Mouse (Mus musculus) cerebellum, adult 2 months (tissue): Measurements from ENCODE around the gene 1810010H24Rik.

ENCODE experiments used
- CTCF ChIP-seq: fragments of 200-500 bp; IDR thresholded peaks from 2 replicates; pipeline ENCODE4 v1.5.1; 2011; ENCODE audit warnings: low read depth, mild to moderate bottlenecking, control low read depth, low read length, moderate library complexity, borderline replicate concordance; ENCODE audit not compliant: insufficient read depth
- POLR2A ChIP-seq: fragments of 200-500 bp; IDR thresholded peaks from 2 replicates; pipeline ENCODE4 v1.6.1; 2011; ENCODE audit warnings: low read length, control low read depth, borderline replicate concordance; ENCODE audit not compliant: insufficient read depth

DNA sequence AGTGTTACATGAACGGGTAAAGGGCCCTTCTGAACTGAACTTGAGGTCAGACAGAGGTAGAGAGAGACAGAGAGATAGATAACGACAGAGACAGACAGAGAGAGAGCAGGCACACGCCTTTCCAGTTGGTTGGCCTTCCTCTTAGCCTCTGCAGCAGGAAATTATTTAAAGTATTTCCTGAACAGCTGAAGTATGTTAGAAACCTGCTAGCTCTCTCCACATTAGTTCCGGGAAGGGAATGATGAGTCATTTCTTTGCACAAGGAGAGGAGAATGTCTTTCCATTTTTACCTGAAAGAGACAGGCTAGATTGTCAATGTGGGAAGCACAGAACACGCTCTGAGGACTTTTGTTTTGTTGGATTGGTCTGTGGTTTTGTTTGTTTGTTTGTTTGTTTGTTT is 43.1 kb upstream of the 1810010H24Rik start:
- TF ChIP-seq POLR2A (no peak), CTCF (no peak)
